17 mouse cellular contexts compared by ENCODE assay signal in genomic region chr10:20999594-20999993, GRCm38 (mm10).
"Had no signal": no experiment of that assay in that cellular context is flagged by ENCODE, and none has a peak within 500 bp of the region (broad histone marks: within the 10 kb centered on the region; RNA-seq: fewer than 3 reads in every experiment).

No protein-coding gene starts in this region.

- H3K36me3 ChIP-seq: neural tube, embryonic 12.5 days; stomach, embryonic 15.5 days had no signal

- DNase-seq: retina, postnatal 1 day; right cerebral cortex, adult 18-20 months; right cerebral cortex, postnatal 14 days; right cerebral cortex, postnatal 25 days; right cerebral cortex, postnatal 4 days; spleen, adult 18-20 months; thymus, adult 18-20 months; thymus, adult 2 months; thymus, postnatal 14 days; thymus, postnatal 25 days; thymus, postnatal 36 days; thymus, postnatal 4 days had no signal

- H3K27ac ChIP-seq: neural tube, embryonic 12.5 days; neural tube, embryonic 13.5 days; neural tube, embryonic 15.5 days; stomach, embryonic 15.5 days; stomach, postnatal 0 days had no signal

- H3K27me3 ChIP-seq: neural tube, embryonic 12.5 days; neural tube, embryonic 13.5 days; neural tube, embryonic 15.5 days; stomach, embryonic 15.5 days had no signal

- H3K4me2 ChIP-seq: neural tube, embryonic 12.5 days; neural tube, embryonic 13.5 days; neural tube, embryonic 15.5 days; stomach, embryonic 15.5 days had no signal

- H3K9me3 ChIP-seq: neural tube, embryonic 12.5 days; neural tube, embryonic 13.5 days; neural tube, embryonic 15.5 days; stomach, embryonic 15.5 days had no signal

- H3K4me1 ChIP-seq: neural tube, embryonic 12.5 days; neural tube, embryonic 15.5 days; stomach, embryonic 15.5 days had no signal

- H3K4me3 ChIP-seq: neural tube, embryonic 12.5 days; neural tube, embryonic 13.5 days; neural tube, embryonic 15.5 days; stomach, embryonic 15.5 days had no signal

- H3K9ac ChIP-seq: neural tube, embryonic 12.5 days; neural tube, embryonic 13.5 days; neural tube, embryonic 15.5 days; stomach, embryonic 15.5 days had no signal
